Mouse (Mus musculus): ENCODE measurements at regions not wholly inside any gene's neighbourhood (a gene's known extent, or its start where the extent isn't known, plus 50 kb on each side); places are given as distances from the start of the nearest gene placed in this dataset.
A peak's percentile ranks its signal among the peaks of the same experiment; 100 is the strongest.

- H3K9ac ChIP-seq (replicated peaks): no peak overlapping the region
- H3K9me3 ChIP-seq: no peaks in the 10 kb centered on the region
- no peaks in the 10 kb centered on the region for H3K36me3 ChIP-seq
- H3K4me3 ChIP-seq (replicated peaks): no peak overlapping the region
- WGBS: 78% methylated on average over 9 of the region's 9 CpGs
- H3K27me3 ChIP-seq: no peaks in the 10 kb centered on the region
- H3K4me2 ChIP-seq (replicated peaks): no peak overlapping the region
- H3K27ac ChIP-seq: no peak overlapping the region
- H3K4me1 ChIP-seq (replicated peaks): no peaks in the 10 kb centered on the region
- no peak for ATAC-seq
Measured at GRCm38 (mm10) chr7:36420741-36421140, 277.2 kb upstream of the Tshz3 start.

- Histone ChIP-seq H3K27ac (no peak overlapping the region), H3K9me3 (no peaks in the 10 kb centered on the region), H3K4me1 (replicated peaks) (no peaks in the 10 kb centered on the region), H3K36me3 (no peaks in the 10 kb centered on the region), H3K27me3 (no peaks in the 10 kb centered on the region), H3K4me2 (replicated peaks) (no peak overlapping the region), H3K4me3 (replicated peaks) (no peak overlapping the region), H3K9ac (replicated peaks) (no peak overlapping the region)
- 80% methylated on average over 6 of the region's 6 CpGs for WGBS
- no peak for ATAC-seq
Measured at GRCm38 (mm10) chr7:36449181-36449915, 248.6 kb upstream of the Tshz3 start.

- H3K4me1 ChIP-seq (replicated peaks): 0 out of 2 replicates have a peak, but pooled peaks cover 3% of the 10 kb centered on the region
- WGBS: 90% methylated on average over 4 of the region's 4 CpGs
- no peak overlapping the region for H3K4me3 ChIP-seq (replicated peaks)
- H3K27me3 ChIP-seq: no peaks in the 10 kb centered on the region
- no peak overlapping the region for H3K4me2 ChIP-seq (replicated peaks)
- H3K9me3 ChIP-seq: no peaks in the 10 kb centered on the region
- no peak for ATAC-seq
- H3K27ac ChIP-seq: no peak overlapping the region
- no peak overlapping the region for H3K9ac ChIP-seq (replicated peaks)
- H3K36me3 ChIP-seq: no peaks in the 10 kb centered on the region
Measured at GRCm38 (mm10) chr7:36453816-36454215, 244.1 kb upstream of the Tshz3 start.

GRCm38 (mm10) chr7:36456080-36456479 lies 241.8 kb upstream of the Tshz3 start:
- H3K36me3 ChIP-seq: no peaks in the 10 kb centered on the region
- H3K4me3 ChIP-seq (replicated peaks): no peak overlapping the region
- H3K9ac ChIP-seq (replicated peaks): no peak overlapping the region
- H3K27me3 ChIP-seq: no peaks in the 10 kb centered on the region
- 84% methylated on average over 6 of the region's 6 CpGs for whole genome bisulfite sequencing
- 0 out of 2 replicates have a peak, but pooled peaks cover 3% of the 10 kb centered on the region for H3K4me1 ChIP-seq (replicated peaks)
- H3K27ac ChIP-seq: no peak overlapping the region
- no peaks in the 10 kb centered on the region for H3K9me3 ChIP-seq
- no peak overlapping the region for H3K4me2 ChIP-seq (replicated peaks)
- ATAC-seq: no peak

GRCm38 (mm10) chr7:36462422-36462833 lies 235.5 kb upstream of the Tshz3 start:
- Histone ChIP-seq H3K27me3 (no peaks in the 10 kb centered on the region), H3K4me3 (replicated peaks) (no peak overlapping the region), H3K4me1 (replicated peaks) (no peaks in the 10 kb centered on the region), H3K9ac (replicated peaks) (no peak overlapping the region), H3K4me2 (replicated peaks) (no peak overlapping the region), H3K36me3 (no peaks in the 10 kb centered on the region), H3K9me3 (no peaks in the 10 kb centered on the region), H3K27ac (no peak overlapping the region)
- 88% methylated on average over 5 of the region's 5 CpGs for WGBS
- no peak for ATAC-seq

GRCm38 (mm10) chr7:36469386-36469785 lies 228.5 kb upstream of the Tshz3 start:
- ATAC-seq: no peak
- Histone ChIP-seq H3K27ac (no peak overlapping the region), H3K9me3 (no peaks in the 10 kb centered on the region)

GRCm38 (mm10) chr7:36473532-36473931 lies 224.4 kb upstream of the Tshz3 start:
- no peak overlapping the region for H3K27ac ChIP-seq
- no peak for ATAC-seq
- WGBS: 73% methylated on average over 2 of the region's 2 CpGs

More at GRCm38 (mm10) chr7:36469386-36469785, 228.5 kb upstream of the Tshz3 start:
- H3K4me1 ChIP-seq (replicated peaks): no peaks in the 10 kb centered on the region
- no peaks in the 10 kb centered on the region for H3K27me3 ChIP-seq
- no peak overlapping the region for H3K4me2 ChIP-seq (replicated peaks)
- no peak overlapping the region for H3K4me3 ChIP-seq (replicated peaks)
- H3K9ac ChIP-seq (replicated peaks): no peak overlapping the region
- no peaks in the 10 kb centered on the region for H3K36me3 ChIP-seq

GRCm38 (mm10) chr7:36476434-36476833 lies 221.5 kb upstream of the Tshz3 start:
- no peaks in the 10 kb centered on the region; the same call in 1 of the 2 replicates for H3K4me1 ChIP-seq (replicated peaks)
- no peak overlapping the region for H3K4me3 ChIP-seq (replicated peaks)
- ATAC-seq: no peak
- H3K27me3 ChIP-seq: no peaks in the 10 kb centered on the region
- no peak overlapping the region; the same call in 1 of the 2 replicates for H3K4me2 ChIP-seq (replicated peaks)
- no peak overlapping the region for H3K27ac ChIP-seq
- 87% methylated on average over 4 of the region's 4 CpGs for WGBS
- H3K9ac ChIP-seq (replicated peaks): no peak overlapping the region
- no peaks in the 10 kb centered on the region for H3K9me3 ChIP-seq
- no peaks in the 10 kb centered on the region for H3K36me3 ChIP-seq

More at GRCm38 (mm10) chr7:36473532-36473931, 224.4 kb upstream of the Tshz3 start:
- Histone ChIP-seq H3K4me1 (replicated peaks) (no peaks in the 10 kb centered on the region; the same call in 1 of the 2 replicates), H3K9me3 (no peaks in the 10 kb centered on the region), H3K9ac (replicated peaks) (no peak overlapping the region), H3K27me3 (no peaks in the 10 kb centered on the region), H3K4me2 (replicated peaks) (no peak overlapping the region), H3K36me3 (no peaks in the 10 kb centered on the region), H3K4me3 (replicated peaks) (no peak overlapping the region)

GRCm38 (mm10) chr7:36476851-36477644 lies 220.9 kb upstream of the Tshz3 start:
- H3K36me3 ChIP-seq: no peaks in the 10 kb centered on the region
- no peak overlapping the region for H3K27ac ChIP-seq
- no peaks in the 10 kb centered on the region for H3K27me3 ChIP-seq
- H3K9me3 ChIP-seq: no peaks in the 10 kb centered on the region
- peak; percentile 71; the same call in 1 of the 2 replicates for ATAC-seq
- 65% methylated on average over 22 of the region's 22 CpGs for WGBS
- no peak overlapping the region for H3K4me3 ChIP-seq (replicated peaks)
- peak overlapping the region; percentile 13; the same call in 1 of the 2 replicates for H3K4me2 ChIP-seq (replicated peaks)
- H3K9ac ChIP-seq (replicated peaks): no peak overlapping the region
- no peaks in the 10 kb centered on the region; the same call in 1 of the 2 replicates for H3K4me1 ChIP-seq (replicated peaks)

- ATAC-seq: no peak
- Histone ChIP-seq H3K9me3 (no peaks in the 10 kb centered on the region), H3K4me2 (replicated peaks) (no peak overlapping the region), H3K4me1 (replicated peaks) (no peaks in the 10 kb centered on the region), H3K36me3 (no peaks in the 10 kb centered on the region), H3K9ac (replicated peaks) (no peak overlapping the region), H3K27ac (no peak overlapping the region), H3K4me3 (replicated peaks) (no peak overlapping the region), H3K27me3 (no peaks in the 10 kb centered on the region)
- WGBS: 89% methylated on average over 9 of the region's 9 CpGs
Measured at GRCm38 (mm10) chr7:36488155-36488554, 209.8 kb upstream of the Tshz3 start.

- ATAC-seq: no peak
- H3K4me2 ChIP-seq (replicated peaks): no peak overlapping the region
- no peaks in the 10 kb centered on the region for H3K27me3 ChIP-seq
Measured at GRCm38 (mm10) chr7:36491173-36491581, 206.7 kb upstream of the Tshz3 start.

More at GRCm38 (mm10) chr7:36491173-36491581, 206.7 kb upstream of the Tshz3 start:
- 81% methylated on average over 10 of the region's 10 CpGs for WGBS
- H3K9me3 ChIP-seq: no peaks in the 10 kb centered on the region
- H3K4me1 ChIP-seq (replicated peaks): no peaks in the 10 kb centered on the region
- H3K4me3 ChIP-seq (replicated peaks): no peak overlapping the region
- no peak overlapping the region for H3K27ac ChIP-seq
- H3K36me3 ChIP-seq: no peaks in the 10 kb centered on the region
- no peak overlapping the region for H3K9ac ChIP-seq (replicated peaks)
